Mouse (Mus musculus): ENCODE data around the gene Tceanc. TPM values are rescaled to one million over a fixed set of nuclear protein-coding genes. Genes with fewer than 3 reads are reported as not detected.

The Tceanc gene
- 1 to 10 TPM; 1.2 to 3.0 TPM for total RNA-seq (2021)
- long read RNA-seq, experiment 1, full-length matches to known transcripts: 1 of 1 reads
- long read RNA-seq, experiment 1, partial matches to known transcripts: 0 of 1 reads
- long read RNA-seq, experiment 1, other reads (novel, unspliced or antisense): 0 of 1 reads
- long read RNA-seq, experiment 2, full-length matches to known transcripts: 1 of 1 reads
- long read RNA-seq, experiment 2, partial matches to known transcripts: 0 of 1 reads
- long read RNA-seq, experiment 2, other reads (novel, unspliced or antisense): 0 of 1 reads

DNA sequence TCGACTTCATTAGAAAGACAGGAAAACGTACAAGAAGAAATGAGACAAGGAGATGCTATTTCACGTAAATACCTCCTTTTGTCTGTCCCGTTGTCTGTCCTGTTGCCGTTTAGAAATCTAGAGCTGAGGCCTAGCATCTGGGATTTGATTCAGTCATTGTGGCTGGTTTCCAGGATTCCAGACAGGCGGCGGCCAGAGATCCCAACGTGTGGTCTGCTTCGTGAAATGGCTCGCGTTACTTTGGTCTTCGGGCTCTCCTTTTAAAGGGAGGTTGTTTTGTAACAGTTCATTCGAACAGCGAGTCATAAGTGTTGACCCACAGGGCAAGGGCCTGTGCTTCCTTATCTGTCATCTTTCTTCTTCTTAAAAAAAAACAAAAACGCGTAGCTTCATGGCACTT is at the start of gene Tceanc:
TSS of gene Tceanc (minus strand) at position 223 of the 400 bp plus-strand sequence.
- DNase-seq: peak; percentile 29 to 39

DNA sequence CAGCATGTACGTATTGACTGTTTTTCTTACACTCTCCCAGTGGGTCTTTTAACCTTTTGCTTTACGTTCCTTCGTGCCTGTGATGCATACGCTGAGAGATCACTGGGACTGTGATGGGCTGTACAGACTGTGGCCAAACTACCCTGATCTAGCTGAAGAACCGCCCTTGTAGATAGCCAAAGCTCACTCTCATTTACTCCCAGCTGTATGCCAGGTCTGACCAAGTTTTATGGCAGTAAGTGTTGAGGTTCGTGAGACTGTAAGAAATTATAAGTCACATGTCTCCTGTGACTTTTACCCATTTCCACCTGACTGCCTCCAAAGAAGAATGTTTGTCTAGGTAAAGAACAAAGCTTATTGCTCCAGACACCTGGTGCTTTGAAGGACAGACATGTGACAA is 47.6 kb upstream of the Tceanc start:
- DNase-seq: no peak

DNA sequence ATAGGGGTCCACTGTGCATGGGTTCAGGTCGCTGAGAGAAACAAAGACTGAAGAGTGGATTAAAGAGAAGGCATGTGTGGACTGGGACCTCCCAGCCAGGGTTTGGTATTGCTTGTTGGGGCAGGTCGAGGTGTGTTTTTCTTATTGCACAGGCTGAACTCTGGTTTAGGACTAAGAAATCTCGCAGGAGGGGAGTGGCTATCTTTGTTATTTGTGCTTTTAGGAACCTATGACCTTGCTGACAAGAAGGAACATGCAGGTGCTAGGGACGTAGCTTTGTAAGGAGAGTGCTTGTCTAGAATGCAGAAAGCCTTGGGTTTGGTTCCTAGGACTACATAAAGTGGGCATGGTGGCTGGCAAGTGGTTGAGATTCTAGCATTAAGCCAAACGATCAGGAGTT is 47.0 kb upstream of the Tceanc start:
- DNase-seq: no peak

DNA sequence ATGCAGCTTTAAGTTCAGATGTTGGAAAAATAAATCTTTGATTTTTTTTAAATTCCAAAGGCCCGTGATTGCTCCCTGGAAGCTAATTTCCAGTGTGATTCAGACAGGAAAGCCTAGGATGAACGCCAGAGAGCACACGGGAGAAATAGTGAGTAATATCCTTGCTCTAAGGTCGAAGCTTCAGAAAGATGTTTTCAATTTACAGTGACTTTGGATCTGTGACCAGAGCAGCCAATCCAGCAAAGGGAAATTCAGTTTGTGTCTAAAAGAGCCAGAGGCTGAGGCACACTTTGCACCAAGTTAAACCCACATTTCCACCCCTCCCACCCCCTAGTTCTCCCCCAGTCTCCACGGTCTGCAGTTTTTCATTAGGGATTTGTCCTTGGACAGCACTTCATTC is 46.5 kb upstream of the Tceanc start:
- DNase-seq: no peak

DNA sequence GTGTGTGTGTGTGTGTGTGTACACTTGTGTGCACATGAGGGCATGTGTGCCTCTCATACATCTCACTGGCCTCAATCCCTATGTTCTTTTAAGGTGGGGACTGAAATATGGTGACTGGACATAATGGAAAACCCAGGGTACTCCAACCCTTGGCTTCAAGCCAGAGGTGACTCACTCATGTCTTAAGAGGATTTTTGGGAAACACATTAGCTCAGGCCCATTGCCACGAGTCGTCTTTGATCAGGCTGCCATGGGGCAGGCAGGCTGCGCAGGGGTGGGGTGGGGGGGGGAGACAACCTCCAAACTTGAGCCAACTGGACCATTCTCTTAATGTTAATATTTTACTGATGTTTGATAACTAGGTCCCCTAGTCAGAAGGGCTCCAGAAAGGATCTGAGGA is 41.0 kb upstream of the Tceanc start:
- DNase-seq: no peak

DNA sequence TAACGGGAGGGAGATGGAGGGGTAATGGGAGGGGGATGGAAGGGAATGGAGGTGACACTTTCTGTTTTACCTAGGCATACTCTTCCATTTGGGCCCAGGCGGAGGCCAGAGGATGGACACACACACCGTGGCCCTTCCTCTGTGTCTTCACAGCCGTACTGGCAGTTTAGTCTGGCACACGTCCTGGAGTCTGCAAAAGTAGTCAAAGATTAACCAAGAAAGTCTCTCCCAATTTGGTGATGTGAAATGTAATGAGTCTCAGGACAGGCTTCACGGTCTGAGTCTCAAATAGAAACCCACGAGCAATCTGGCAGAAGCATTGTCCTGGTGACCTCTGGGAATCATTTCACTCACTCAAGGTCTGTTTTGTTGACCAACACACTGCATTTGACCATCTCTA is 34.0 kb upstream of the Tceanc start:
- no peak for DNase-seq

DNA sequence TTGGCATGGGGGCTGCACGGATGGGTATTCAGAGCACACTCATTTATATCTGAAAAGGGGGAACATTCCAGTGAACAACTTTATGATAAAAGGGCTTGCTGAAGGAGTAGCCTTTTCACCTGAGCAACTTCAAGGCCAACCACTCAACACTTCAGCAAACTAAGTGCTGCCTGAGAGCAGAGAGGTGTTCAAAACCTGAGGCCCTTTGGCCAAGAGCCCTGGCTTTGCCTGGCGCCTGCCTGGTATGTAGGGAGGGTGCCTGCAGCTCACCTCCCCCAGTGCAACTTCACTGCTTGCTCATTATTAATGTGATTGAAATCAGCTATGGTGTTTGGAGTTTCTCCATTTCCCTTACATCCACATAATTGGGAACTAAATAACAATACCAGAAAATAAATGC is 28.1 kb upstream of the Tceanc start:
- DNase-seq: no peak

DNA sequence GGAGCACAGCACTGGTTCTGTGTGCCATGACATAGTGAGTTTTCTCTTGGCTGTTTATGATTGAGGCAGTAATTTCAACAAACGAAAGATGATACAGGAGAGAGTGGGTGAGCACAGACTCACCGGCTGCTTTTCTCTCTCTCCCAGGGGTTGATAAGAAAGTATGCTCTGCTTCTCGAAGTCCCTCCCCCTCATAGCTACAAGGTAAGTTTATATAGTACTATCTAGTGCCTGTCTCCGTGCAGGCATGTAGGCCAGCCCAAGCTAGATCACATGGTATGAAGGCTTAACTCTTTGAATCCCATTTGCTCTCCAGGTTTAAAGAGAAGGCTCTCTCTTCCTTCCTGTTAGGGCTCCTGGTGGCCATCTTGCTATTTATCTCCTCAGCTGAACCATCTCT is 16.8 kb upstream of the Tceanc start:
- DNase-seq: no peak

DNA sequence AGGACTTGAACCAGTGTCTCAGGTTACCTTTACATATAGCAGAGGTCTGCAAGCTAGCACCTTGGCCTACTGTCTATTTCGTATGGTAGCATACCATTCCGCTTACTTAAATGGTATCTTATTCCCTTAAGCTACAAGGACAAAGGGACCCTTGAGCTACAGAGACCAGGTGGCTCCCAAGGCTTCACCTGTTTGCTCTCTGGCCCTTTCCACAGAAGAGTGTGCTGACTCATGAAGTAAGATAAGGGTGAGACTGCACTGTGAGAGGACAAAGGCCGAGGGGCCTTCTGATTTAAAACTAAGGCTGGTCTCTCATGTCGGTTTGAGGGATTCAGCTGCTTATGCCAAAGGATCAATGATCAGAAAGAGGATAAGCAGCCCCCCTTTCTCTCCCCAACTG is 15.1 kb upstream of the Tceanc start:
- DNase-seq: no peak

DNA sequence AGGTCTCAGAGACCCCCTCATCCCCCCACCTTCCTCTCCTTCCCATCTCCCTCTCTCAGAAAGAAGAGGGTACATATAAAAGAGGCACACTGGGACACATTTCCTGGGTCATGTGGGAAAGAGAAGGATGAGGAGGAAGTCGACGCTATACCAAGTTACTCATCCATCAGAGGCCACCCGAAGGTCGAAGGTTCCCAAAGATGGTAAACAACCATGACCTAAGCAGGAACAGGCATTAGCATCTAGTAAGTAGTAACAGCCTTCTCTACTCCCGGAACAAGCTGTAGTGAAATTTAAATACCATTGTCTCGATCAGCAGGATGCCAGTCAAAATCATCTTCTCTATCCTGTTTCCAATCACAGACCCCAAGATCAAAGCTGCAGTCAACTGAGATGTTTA is 13.3 kb upstream of the Tceanc start:
- DNase-seq: no peak

DNA sequence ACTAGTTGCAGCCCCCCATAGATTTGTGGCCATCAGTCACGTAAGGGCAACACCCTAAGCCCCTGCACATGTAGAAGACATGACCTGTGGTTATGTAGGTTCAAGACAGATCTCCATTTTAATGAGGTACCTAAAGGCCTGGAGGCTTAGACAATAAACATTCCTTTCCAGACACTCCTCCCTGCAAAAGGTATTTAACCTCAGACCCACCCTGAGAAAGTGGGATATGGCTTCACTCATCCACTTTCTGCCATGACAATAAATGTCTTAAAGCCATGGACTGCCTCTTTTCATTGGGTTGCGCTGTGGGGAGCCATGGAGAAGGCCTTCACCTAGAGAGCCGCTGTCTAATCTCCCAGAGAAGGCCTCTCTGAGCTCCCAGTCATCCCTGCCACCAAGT is 9.8 kb upstream of the Tceanc start:
- no peak for DNase-seq

DNA sequence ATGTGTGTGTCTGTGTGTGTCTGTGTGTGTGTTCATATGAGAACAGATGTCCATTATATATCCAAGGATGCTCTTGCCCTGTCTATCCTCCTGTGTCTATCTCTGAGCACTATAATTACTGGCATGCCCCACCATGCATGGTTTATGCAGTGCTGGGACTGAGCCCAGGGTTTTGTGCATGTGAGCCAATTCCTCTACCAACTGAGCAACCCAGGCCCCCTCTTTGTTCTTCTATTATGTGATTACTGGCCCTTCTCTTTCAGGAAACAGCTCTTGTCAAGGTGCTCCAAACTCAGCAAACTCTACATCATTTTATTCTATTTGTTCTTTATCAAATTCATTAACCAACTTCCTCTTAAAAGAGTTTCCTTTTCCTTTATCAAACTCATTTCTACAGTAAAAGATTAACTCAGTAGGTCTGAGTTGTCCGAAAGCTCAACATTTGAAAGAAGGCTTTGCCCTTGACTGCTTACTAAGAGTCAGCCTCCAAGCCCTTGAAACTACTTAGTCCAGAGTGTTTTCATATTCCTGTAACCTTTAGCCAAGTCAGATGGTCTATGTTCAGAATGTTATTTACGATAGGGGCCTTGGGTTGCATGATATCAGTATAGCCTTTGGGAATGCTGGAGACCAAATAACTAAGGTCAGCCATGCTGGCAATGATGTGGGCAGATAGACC is 7.4 kb upstream of the Tceanc start:
- no peak for DNase-seq

DNA sequence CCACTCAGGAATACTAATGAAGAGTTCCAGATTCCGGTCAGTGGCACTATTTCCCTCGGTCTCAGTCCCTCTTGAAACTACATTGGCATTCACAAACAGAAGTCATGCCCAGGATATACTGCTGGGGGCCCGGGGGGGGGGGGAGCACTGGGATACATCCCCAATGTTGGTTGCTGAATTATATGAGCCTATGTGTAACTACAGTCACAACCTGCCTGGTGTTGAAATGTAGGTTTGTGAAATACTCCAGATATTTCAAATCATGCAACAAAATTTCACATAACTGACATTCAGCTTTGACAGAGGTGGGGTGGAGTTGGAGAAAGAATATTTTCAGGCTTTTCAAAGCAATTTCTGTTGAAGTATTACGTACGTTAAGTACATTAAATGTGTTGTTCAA is 2.4 kb upstream of the Tceanc start:
- DNase-seq: no peak

DNA sequence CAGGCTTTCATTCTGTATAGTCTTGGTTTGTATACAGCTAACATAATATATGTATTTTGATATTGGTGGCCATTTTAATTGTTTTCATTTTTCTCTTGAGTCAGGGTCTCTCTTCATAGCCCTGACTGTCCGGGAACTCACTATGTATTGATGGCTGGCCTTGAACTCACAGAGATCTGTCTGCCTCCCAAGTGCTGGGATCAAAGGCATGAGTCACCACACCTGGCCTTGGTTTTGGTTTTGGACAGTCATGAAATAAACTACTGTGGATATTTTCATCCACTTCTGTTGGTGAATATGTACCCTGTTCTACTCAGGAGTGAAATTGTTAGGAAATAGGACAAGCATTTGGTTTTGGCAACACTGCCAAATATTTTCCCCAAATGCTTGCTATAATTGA is 1.7 kb downstream of the Tceanc start:
- DNase-seq: no peak

DNA sequence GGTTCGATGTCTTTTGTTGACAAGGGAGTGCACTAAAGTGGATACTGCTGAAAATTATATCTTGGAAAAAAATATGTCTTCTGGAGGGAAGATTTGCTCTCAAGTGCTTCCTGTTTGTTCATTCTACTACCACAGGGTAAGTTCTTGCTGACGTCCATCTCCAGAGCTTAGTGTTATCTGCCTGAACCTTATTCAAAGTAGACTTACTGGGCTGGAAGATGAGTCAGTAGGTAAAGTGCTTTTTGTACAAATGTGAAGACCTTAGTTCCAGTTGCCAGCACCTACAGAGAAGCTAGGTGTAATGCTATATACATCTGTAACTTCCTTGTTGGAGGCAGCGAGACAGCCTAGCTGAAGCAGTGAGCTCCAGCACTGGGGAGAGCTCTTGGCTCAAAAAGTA is 2.4 kb downstream of the Tceanc start:
- no peak for DNase-seq

DNA sequence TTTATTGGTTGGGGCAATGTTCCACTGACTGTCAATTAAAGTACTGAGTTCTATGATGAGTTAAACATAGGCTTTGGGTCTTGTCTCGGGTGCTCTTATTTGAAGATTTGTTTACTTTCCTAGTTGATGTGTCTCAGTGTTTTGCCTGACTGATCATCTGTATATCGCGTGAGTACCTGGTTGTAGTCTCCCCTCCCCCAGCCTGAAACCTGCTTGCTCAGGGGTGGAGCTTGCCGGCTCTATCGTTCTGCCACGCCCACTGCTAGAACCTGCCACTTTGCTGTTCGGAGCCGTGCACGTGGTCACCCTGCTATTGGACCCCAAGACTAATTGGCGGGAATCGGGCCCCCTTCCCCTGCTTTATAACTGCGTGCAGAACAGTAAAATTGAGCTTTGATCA is 4.3 kb downstream of the Tceanc start:
- DNase-seq: peak in 1 of 2 experiments; percentile 2

DNA sequence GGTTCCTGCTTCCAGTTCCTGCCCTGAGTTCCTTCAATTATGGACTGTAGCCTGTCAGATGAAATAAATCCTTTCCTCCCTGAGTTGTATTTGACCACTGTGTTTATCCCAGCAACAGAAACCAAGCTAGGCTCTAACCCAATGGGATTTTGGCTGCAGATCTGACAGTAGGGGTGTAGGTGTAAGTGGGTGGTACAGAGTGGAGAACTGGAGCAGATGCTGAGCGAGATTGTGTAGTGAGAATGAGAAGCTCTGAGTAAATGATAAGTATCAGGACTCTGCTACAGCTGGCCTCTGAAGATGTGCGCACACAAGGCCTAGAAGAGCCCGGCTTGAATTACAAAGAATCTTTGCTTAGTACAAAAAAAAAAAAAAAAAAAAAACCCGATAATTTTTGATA is 6.3 kb downstream of the Tceanc start:
- DNase-seq: no peak

DNA sequence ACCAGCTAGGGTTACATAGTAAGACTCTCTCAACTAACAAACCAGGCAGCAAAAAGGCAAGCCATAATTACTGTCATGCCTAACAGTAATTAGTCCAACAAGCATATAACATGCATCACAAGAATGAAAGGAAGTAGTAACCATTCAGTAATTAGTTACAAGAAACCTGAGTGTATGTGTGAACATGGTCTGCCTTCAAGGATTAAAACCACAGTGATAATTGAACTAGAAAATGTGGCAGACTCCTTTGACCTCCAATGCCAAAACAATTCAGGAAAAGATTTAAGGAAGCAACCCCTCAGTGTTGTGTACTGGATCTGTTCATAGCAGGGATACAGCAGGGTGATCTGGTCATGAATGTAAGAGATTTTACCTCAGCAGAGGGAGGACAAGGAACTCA is 7.3 kb downstream of the Tceanc start:
- DNase-seq: no peak

DNA sequence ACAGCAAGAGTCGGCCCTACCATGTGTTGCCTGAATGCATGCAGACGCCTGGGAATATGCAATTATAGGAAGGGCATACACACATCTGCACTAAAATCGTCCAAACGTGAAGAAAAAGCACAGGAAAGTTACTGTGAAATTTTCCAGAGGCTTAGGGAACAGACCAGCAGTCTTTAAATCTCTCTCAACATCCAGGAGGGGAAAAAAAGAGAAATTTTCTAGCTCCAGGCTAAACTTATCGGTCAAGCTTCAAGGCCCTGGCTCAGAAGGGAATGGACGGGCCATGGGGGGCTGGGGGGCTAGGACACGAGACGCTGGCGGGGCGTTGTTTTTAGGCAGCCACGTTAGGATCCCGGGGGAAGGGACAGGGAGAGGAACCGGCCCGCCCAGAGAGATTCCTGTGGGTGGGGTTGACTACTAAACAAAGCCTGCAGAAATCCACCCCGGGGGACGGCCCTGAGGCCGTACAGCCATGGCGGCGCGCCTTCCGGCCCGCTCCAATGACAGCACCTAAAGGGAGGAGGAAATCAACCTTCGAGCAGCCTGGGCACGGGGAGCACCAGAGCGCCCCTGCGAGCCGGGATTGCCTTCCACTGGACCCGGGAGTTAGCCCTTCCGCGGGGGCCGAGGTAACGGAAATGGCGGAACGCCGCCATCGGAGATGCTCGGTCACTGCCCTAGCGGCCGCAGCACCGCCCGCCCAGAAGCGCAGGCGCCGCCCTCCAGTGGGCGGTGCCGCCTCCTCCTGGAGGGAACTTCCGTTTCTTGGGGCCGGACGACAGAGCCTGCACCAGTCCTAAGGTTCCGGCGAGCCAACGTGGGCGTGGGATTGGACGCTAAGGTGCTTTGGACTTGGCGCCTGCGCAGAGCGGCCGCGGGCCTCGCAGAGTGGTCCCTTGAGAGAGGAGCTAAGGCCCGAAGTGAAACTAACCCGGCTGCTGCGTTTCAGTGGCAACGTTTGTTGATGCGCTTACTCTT is 8.3 kb downstream of the Tceanc start:
- DNase-seq: peak; percentile 91 to 96

DNA sequence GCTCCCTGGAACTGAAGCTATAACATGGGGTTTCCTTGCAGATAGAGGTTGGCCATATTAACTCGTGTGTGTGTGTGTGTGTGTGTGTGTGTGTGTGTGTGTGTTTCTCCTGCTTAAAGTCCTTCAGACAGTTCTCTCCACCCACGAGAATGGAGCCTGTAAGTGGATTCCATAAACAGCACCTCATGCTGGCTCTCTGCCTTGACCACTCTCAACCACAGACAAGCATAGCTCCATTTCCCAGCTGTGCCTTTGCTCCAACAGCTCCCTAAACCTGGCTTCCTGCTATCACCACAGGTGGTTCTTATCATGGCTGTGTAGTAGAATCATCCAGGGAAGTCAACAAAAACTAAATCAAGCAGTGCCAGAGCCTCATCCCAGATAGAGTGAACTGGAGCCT is 13.9 kb downstream of the Tceanc start:
- peak; percentile 13 to 21 for DNase-seq

DNA sequence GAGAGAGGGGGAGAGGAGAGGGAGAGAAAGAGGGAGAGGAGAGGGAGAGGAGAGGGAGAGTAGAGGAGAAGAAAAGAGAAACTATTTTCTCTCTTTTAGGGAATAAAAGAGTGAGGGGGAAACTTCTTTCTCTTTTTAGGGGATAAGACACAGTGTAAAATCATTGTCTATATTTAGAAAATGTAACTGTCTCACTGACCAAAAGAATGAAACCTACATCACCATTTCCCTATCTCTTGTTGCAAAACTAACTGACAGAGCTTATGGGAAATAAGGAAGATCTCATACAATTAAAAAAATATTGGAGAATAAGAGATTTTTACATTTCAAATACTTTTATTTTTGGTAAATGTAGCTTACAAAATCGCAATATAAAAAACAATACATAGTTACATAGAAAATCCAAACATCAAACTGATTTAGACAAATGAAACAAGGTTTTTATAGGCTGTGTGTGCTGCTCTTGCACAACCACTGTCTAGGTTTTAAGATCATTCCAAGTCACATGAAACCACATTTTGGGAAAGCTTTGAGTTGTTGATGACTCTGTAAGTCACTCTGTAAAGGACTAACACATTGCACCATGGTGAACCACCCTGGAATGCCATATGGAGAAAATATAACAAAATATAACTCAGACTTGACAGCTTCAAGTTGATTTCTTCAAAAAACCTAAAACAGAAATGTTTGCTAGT is 18.7 kb downstream of the Tceanc start:
- no peak for DNase-seq

DNA sequence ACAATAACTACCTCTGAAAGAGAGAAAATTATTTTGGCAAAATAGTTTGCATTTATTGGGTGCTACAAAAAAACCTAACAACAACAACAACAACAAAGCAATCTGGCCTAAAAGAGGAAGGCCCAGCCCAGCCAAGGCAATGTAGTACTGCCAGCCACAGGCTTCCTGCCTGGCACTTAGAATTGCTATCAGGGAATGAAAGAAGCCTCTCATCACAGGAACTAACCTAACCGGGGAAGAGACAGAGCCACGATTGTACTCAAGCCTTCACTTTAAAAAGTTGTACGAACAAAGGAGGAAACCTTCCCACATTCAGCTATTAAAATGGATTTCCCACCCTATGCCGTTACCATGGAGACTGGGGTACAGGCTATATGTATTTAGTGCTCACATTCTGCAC is 20.6 kb downstream of the Tceanc start:
- no peak for DNase-seq

Data from heart, adult 18-20 months (tissue).